Mouse (Mus musculus) central nervous system, embryonic 11.5 days (tissue): Measurements from ENCODE around the gene Nemp1. TPM values are rescaled to one million over a fixed set of nuclear protein-coding genes. Genes with fewer than 3 reads are reported as not detected.

Experiments
- polyA plus RNA-seq: library from polyadenylated mRNA; depleted of rRNA; stranded (reverse); fragments of >200 nt; gene quantifications from 2 replicates; pipeline ENCODE4 v1.2.3, GENCODE M21; 2012; rRNA removed

The Nemp1 gene
- polyA plus RNA-seq: 12.5 and 14.6 TPM in 2 replicates

GRCm38 (mm10) chr10:127666501-127667268 is at the start of gene Nemp1:
Gene Nemp1, plus strand, starts transcription at chr10:127666901.

GRCm38 (mm10) chr10:127620406-127621190 is 46.1 kb upstream of the Nemp1 start, which contains the start of gene Lrp1:
Gene Lrp1, minus strand, starts transcription at chr10:127621148.

GRCm38 (mm10) chr10:127642772-127643552 is 23.7 kb upstream of the Nemp1 start, which contains the start of gene Stat6:
Gene Stat6, plus strand, starts transcription at chr10:127642986.

GRCm38 (mm10) chr10:127668093-127669050 is 1.7 kb downstream of the Nemp1 start, which contains the start of gene Nab2:
Gene Nab2, minus strand, starts transcription at chr10:127668568.

GRCm38 (mm10) chr10:127704766-127705220 is 38.1 kb downstream of the Nemp1 start, which contains the start of gene Myo1a:
Gene Myo1a, plus strand, starts transcription at chr10:127705170.

GRCm38 (mm10) chr10:127724178-127724577 is 57.5 kb downstream of the Nemp1 start, which contains the start of gene Tac2:
Gene Tac2, plus strand, starts transcription at chr10:127724478.

GRCm38 (mm10) chr10:127739083-127739660 is 72.5 kb downstream of the Nemp1 start, which contains the start of gene Zbtb39:
Gene Zbtb39, plus strand, starts transcription at chr10:127739538.

Other genes starting within 250 kb of the Nemp1 start
- 7.8 and 12.2 TPM in 2 replicates for gene Stac3, start 165.2 kb upstream of the Nemp1 start, polyA plus RNA-seq
- 4.2 and 4.5 TPM in 2 replicates for gene Ndufa4l2, start 151.9 kb upstream of the Nemp1 start, polyA plus RNA-seq
- 94.7 and 99.4 TPM in 2 replicates for gene Shmt2, start 144.5 kb upstream of the Nemp1 start, polyA plus RNA-seq
- 10.4 and 12.6 TPM in 2 replicates for gene Nxph4, start 132.3 kb upstream of the Nemp1 start, polyA plus RNA-seq
- gene Lrp1, start 45.8 kb upstream of the Nemp1 start, polyA plus RNA-seq: 129 and 151 TPM in 2 replicates
- 8.9 and 12.3 TPM in 2 replicates for gene Stat6, start 23.9 kb upstream of the Nemp1 start, polyA plus RNA-seq
- 16.4 and 26.1 TPM in 2 replicates for gene Nab2, start 1.7 kb downstream of the Nemp1 start, polyA plus RNA-seq
- gene Myo1a, start 38.3 kb downstream of the Nemp1 start, polyA plus RNA-seq: 2.7 and 4.1 TPM in 2 replicates
- 1.9 and 8.4 TPM in 2 replicates for gene Tac2, start 57.6 kb downstream of the Nemp1 start, polyA plus RNA-seq
- 17.2 and 19.3 TPM in 2 replicates for gene Zbtb39, start 72.6 kb downstream of the Nemp1 start, polyA plus RNA-seq
- gene Gpr182, start 84.8 kb downstream of the Nemp1 start, polyA plus RNA-seq: 0.74 and 1.6 TPM in 2 replicates
- gene Rdh1, start 92.8 kb downstream of the Nemp1 start, polyA plus RNA-seq: 0.06 and 0.11 TPM in 2 replicates
- gene Rdh16f1, start 92.9 kb downstream of the Nemp1 start, polyA plus RNA-seq: 0.21 TPM in 1 of 2 replicates, not detected in the other
- gene Rdh9, start 109.5 kb downstream of the Nemp1 start, polyA plus RNA-seq: 0.06 TPM in 1 of 2 replicates, not detected in the other
- gene Rdh16, start 134.3 kb downstream of the Nemp1 start, polyA plus RNA-seq: not detected in 2 replicates
- not detected in 2 replicates for gene Rdh19, start 183.0 kb downstream of the Nemp1 start, polyA plus RNA-seq
- gene Rdh16f2, start 199.6 kb downstream of the Nemp1 start, polyA plus RNA-seq: not detected in 2 replicates
- gene Rdh7, start 221.9 kb downstream of the Nemp1 start, polyA plus RNA-seq: not detected in 2 replicates
- gene Sdr9c7, start 231.6 kb downstream of the Nemp1 start, polyA plus RNA-seq: 0.02 TPM in 1 of 2 replicates, not detected in the other